Mouse (Mus musculus): ENCODE results near the gene Hic1. TPM values are rescaled to one million over a fixed set of nuclear protein-coding genes. Genes with fewer than 3 reads are reported as not detected.
A peak's percentile ranks its signal among the peaks of the same experiment; 100 is the strongest.

Hic1 gene
- polyA plus RNA-seq, 1 experiment from 2014 or later: 30.3 TPM

GRCm38 (mm10) chr11:75157037-75157436 lies 12.3 kb downstream of the Hic1 start:
- Histone ChIP-seq H3K27ac (0 out of 2 replicates have a peak overlapping the region, but pooled peaks have one; percentile 53), H3K4me3 (replicated peaks) (no peak overlapping the region), H3K9me3 (no peaks in the 10 kb centered on the region), H3K27me3 (no peaks in the 10 kb centered on the region), H3K9ac (replicated peaks) (no peak overlapping the region; the same call in 1 of the 2 replicates), H3K4me1 (replicated peaks) (peaks cover 41% of the 10 kb centered on the region), H3K4me2 (no peak overlapping the region), H3K36me3 (peaks cover 42% of the 10 kb centered on the region)
- WGBS: 25% methylated on average over 4 of the region's 4 CpGs
- ATAC-seq (ENCODE audit: insufficient number of reproducible peaks, insufficient read depth, low FRiP score, low TSS enrichment, low read depth): no peak

GRCm38 (mm10) chr11:75156416-75156815 lies 12.9 kb downstream of the Hic1 start:
- Histone ChIP-seq H3K4me3 (replicated peaks) (no peak overlapping the region), H3K27me3 (no peaks in the 10 kb centered on the region), H3K9me3 (no peaks in the 10 kb centered on the region), H3K4me2 (no peak overlapping the region), H3K27ac (peak overlapping the region; percentile 53), H3K4me1 (replicated peaks) (peaks cover 41% of the 10 kb centered on the region), H3K9ac (replicated peaks) (no peak overlapping the region), H3K36me3 (peaks cover 37% of the 10 kb centered on the region)
- ATAC-seq (ENCODE audit: insufficient number of reproducible peaks, insufficient read depth, low FRiP score, low TSS enrichment, low read depth): no peak
- WGBS: 22% methylated on average over 5 of the region's 5 CpGs

- Histone ChIP-seq H3K4me2 (no peak overlapping the region), H3K4me1 (replicated peaks) (peaks cover 41% of the 10 kb centered on the region), H3K9me3 (no peaks in the 10 kb centered on the region), H3K27me3 (no peaks in the 10 kb centered on the region), H3K27ac (peak overlapping the region; percentile 53), H3K36me3 (peaks cover 37% of the 10 kb centered on the region), H3K9ac (replicated peaks) (no peak overlapping the region), H3K4me3 (replicated peaks) (no peak overlapping the region)
- no peak for ATAC-seq (ENCODE audit: insufficient number of reproducible peaks, insufficient read depth, low FRiP score, low TSS enrichment, low read depth)
- 36% methylated on average over 6 of the region's 6 CpGs for WGBS
These were observed 13.3 kb downstream of the Hic1 start for GRCm38 (mm10) chr11:75155985-75156384.

GRCm38 (mm10) chr11:75154053-75154585 lies 15.2 kb downstream of the Hic1 start:
- 79% methylated on average over 6 of the region's 6 CpGs for WGBS

GRCm38 (mm10) chr11:75152603-75153557 lies 16.4 kb downstream of the Hic1 start:
- H3K27ac ChIP-seq: peak overlapping the region; percentile 36; the same call in 1 of the 2 replicates
- no peak overlapping the region for H3K9ac ChIP-seq (replicated peaks)
- WGBS: 74% methylated on average over 18 of the region's 18 CpGs

More at GRCm38 (mm10) chr11:75154053-75154585, 15.2 kb downstream of the Hic1 start:
- no peak overlapping the region for H3K4me3 ChIP-seq (replicated peaks)
- H3K9ac ChIP-seq (replicated peaks): no peak overlapping the region
- no peaks in the 10 kb centered on the region for H3K9me3 ChIP-seq
- H3K27me3 ChIP-seq: no peaks in the 10 kb centered on the region
- H3K27ac ChIP-seq: 0 out of 2 replicates have a peak overlapping the region, but pooled peaks have one; percentile 23
- peaks cover 35% of the 10 kb centered on the region for H3K36me3 ChIP-seq
- peaks cover 47% of the 10 kb centered on the region for H3K4me1 ChIP-seq (replicated peaks)
- ATAC-seq (ENCODE audit: insufficient number of reproducible peaks, insufficient read depth, low FRiP score, low TSS enrichment, low read depth): no peak
- H3K4me2 ChIP-seq: no peak overlapping the region

GRCm38 (mm10) chr11:75150346-75150745 lies 19.0 kb downstream of the Hic1 start:
- Histone ChIP-seq H3K9me3 (no peaks in the 10 kb centered on the region), H3K9ac (replicated peaks) (no peak overlapping the region), H3K4me3 (replicated peaks) (no peak overlapping the region), H3K4me1 (replicated peaks) (peaks cover 56% of the 10 kb centered on the region), H3K27ac (no peak overlapping the region), H3K27me3 (no peaks in the 10 kb centered on the region), H3K36me3 (peaks cover 25% of the 10 kb centered on the region), H3K4me2 (no peak overlapping the region)
- 83% methylated on average over 1 of the region's 1 CpGs for WGBS
- no peak for ATAC-seq (ENCODE audit: insufficient number of reproducible peaks, insufficient read depth, low FRiP score, low TSS enrichment, low read depth)

More at GRCm38 (mm10) chr11:75152603-75153557, 16.4 kb downstream of the Hic1 start:
- Histone ChIP-seq H3K36me3 (peaks cover 32% of the 10 kb centered on the region), H3K9me3 (no peaks in the 10 kb centered on the region), H3K27me3 (no peaks in the 10 kb centered on the region), H3K4me2 (no peak overlapping the region), H3K4me3 (replicated peaks) (no peak overlapping the region), H3K4me1 (replicated peaks) (peaks cover 56% of the 10 kb centered on the region)
- ATAC-seq (ENCODE audit: insufficient number of reproducible peaks, insufficient read depth, low FRiP score, low TSS enrichment, low read depth): no peak

- Histone ChIP-seq H3K4me3 (replicated peaks) (no peak overlapping the region), H3K4me1 (replicated peaks) (peaks cover 50% of the 10 kb centered on the region), H3K9ac (replicated peaks) (no peak overlapping the region), H3K27ac (peak overlapping the region; percentile 92), H3K27me3 (no peaks in the 10 kb centered on the region), H3K36me3 (peaks cover 37% of the 10 kb centered on the region), H3K4me2 (peak overlapping the region; percentile 33), H3K9me3 (no peaks in the 10 kb centered on the region)
- WGBS: 80% methylated on average over 10 of the region's 11 CpGs
- ATAC-seq (ENCODE audit: insufficient number of reproducible peaks, insufficient read depth, low FRiP score, low TSS enrichment, low read depth): no peak
These were observed 20.8 kb downstream of the Hic1 start for GRCm38 (mm10) chr11:75148332-75149035.

- H3K27me3 ChIP-seq: no peaks in the 10 kb centered on the region
- 13% methylated on average over 3 of the region's 3 CpGs for WGBS
- peak overlapping the region; percentile 92 for H3K27ac ChIP-seq
- H3K9me3 ChIP-seq: no peaks in the 10 kb centered on the region
- H3K9ac ChIP-seq (replicated peaks): no peak overlapping the region
- no peak overlapping the region for H3K4me3 ChIP-seq (replicated peaks)
- peaks cover 44% of the 10 kb centered on the region for H3K36me3 ChIP-seq
- H3K4me1 ChIP-seq (replicated peaks): peaks cover 53% of the 10 kb centered on the region
- peak; percentile 83 for ATAC-seq (ENCODE audit: insufficient number of reproducible peaks, insufficient read depth, low FRiP score, low TSS enrichment, low read depth)
- H3K4me2 ChIP-seq: peak overlapping the region; percentile 33
These were observed 21.5 kb downstream of the Hic1 start for GRCm38 (mm10) chr11:75147846-75148168.

- Histone ChIP-seq H3K27ac (peak overlapping the region; percentile 92), H3K9me3 (no peaks in the 10 kb centered on the region), H3K27me3 (no peaks in the 10 kb centered on the region), H3K4me2 (peak overlapping the region; percentile 34), H3K36me3 (peaks cover 47% of the 10 kb centered on the region), H3K4me3 (replicated peaks) (no peak overlapping the region), H3K4me1 (replicated peaks) (peaks cover 59% of the 10 kb centered on the region), H3K9ac (replicated peaks) (no peak overlapping the region)
- peak; percentile 94 for ATAC-seq (ENCODE audit: insufficient number of reproducible peaks, insufficient read depth, low FRiP score, low TSS enrichment, low read depth)
- WGBS: 5% methylated on average over 11 of the region's 11 CpGs
These were observed 22.0 kb downstream of the Hic1 start for GRCm38 (mm10) chr11:75147106-75147845.

- 78% methylated on average over 2 of the region's 2 CpGs for WGBS
- no peak for ATAC-seq (ENCODE audit: insufficient number of reproducible peaks, insufficient read depth, low FRiP score, low TSS enrichment, low read depth)
- no peak overlapping the region for H3K4me2 ChIP-seq
- peaks cover 42% of the 10 kb centered on the region for H3K36me3 ChIP-seq
- no peak overlapping the region for H3K4me3 ChIP-seq (replicated peaks)
- H3K9ac ChIP-seq (replicated peaks): no peak overlapping the region
- peaks cover 73% of the 10 kb centered on the region for H3K4me1 ChIP-seq (replicated peaks)
- peak overlapping the region; percentile 13; the same call in 1 of the 2 replicates for H3K27ac ChIP-seq
- H3K27me3 ChIP-seq: no peaks in the 10 kb centered on the region
- H3K9me3 ChIP-seq: no peaks in the 10 kb centered on the region
These were observed 23.5 kb downstream of the Hic1 start for GRCm38 (mm10) chr11:75145841-75146240.

All from limb, embryonic 12.5 days (tissue).